Mouse (Mus musculus) adrenal gland, postnatal 0 days (tissue): ENCODE results near the gene Cavin2. TPM values are rescaled to one million over a fixed set of nuclear protein-coding genes. Genes with fewer than 3 reads are reported as not detected.

Experiments
- polyA plus RNA-seq: library from polyadenylated mRNA; unstranded; fragments of >200 nt; fragmentation: Nextera tagmentation; extraction: Ambion mirVana; gene quantifications from 2 replicates; pipeline ENCODE4 v1.2.1, GENCODE M21; 2015

The Cavin2 gene
- 35.7 and 48.8 TPM in 2 replicates for polyA plus RNA-seq

DNA sequence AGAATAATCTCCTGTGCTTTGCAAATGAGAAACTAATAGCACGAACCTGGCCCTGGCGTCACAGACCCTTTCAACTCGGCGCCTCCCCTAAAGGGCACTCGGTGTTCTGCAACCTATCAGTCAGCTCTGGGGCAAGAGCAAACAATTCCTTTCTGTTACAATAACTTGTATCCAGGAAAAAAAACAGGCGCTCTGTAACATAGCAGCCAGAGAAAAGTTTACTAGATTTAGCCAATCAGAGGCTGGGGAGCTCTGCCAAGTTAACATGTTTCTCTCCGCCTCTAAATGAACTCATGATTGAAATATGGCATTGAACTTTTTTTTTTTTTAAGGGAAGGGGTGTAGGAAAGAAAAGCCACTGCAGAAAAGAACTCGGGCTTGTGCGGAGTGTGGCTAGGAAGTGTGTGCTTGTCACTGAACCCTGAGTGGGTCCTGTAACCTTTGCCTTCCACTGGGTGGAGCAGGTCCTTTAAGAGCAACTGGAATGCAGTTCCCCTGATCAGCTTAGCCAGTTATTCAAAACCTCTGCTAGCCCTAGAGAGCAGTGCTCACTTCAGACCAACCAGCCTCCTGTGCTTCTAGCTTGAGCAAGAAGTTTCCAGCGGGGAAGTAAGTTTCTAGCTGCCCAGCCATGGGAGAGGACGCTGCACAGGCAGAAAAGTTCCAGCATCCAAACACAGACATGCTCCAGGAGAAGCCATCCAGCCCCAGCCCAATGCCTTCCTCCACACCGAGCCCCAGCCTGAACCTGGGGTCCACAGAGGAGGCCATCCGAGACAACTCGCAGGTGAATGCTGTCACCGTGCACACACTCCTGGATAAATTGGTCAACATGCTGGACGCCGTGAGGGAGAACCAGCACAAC, at the start of gene Cavin2:
Gene Cavin2 (plus strand): TSS at position 372 of the 865 bp plus-strand sequence.

Other genes with a start within 250 kb of the Cavin2 start
- gene Nabp1, start 189.3 kb downstream of the Cavin2 start, polyA plus RNA-seq, result 8.4 and 11.2 TPM in 2 replicates